Mouse (Mus musculus): ENCODE data around the gene 1810010D01Rik. TPM values are rescaled to one million over a fixed set of nuclear protein-coding genes. Genes with fewer than 3 reads are reported as not detected.

The 1810010D01Rik gene
- polyA plus RNA-seq (2017; shearing (Covaris generic)): not detected

GRCm38 (mm10) chr7:145208006-145208405 is at the start of gene 1810010D01Rik:
Gene 1810010D01Rik (minus strand): TSS chr7:145208119.

Other genes with a start within 250 kb of the 1810010D01Rik start
- gene Tpcn2, start 75.9 kb upstream of the 1810010D01Rik start, polyA plus RNA-seq (2017; shearing (Covaris generic)): 15.1 TPM
- gene Mrgprf, start 92.7 kb upstream of the 1810010D01Rik start, polyA plus RNA-seq (2017; shearing (Covaris generic)): not detected
- gene Mrgprd, start 106.7 kb upstream of the 1810010D01Rik start, polyA plus RNA-seq (2017; shearing (Covaris generic)): not detected

Measured in naive thymus-derived CD4-positive, alpha-beta T cell, adult 5 months (primary cell).